Mouse (Mus musculus): ENCODE data around the gene Zbtb44. TPM values are rescaled to one million over a fixed set of nuclear protein-coding genes. Genes with fewer than 3 reads are reported as not detected.
A peak's percentile ranks its signal among the peaks of the same experiment; 100 is the strongest.

Gene Zbtb44
- total RNA-seq, 1 experiment = 33.7 TPM

- DNase-seq (ENCODE audit: low read depth, low spot score) = no peak
- no peaks in the 10 kb centered on the region for H3K9me3 ChIP-seq (ENCODE audit: control insufficient read depth, insufficient read depth, low read depth, low read length)
- H3K9ac ChIP-seq (ENCODE audit: insufficient read depth, low read depth, low read length, poor library complexity, severe bottlenecking) = no peak overlapping the region
- peaks cover 7% of the 10 kb centered on the region for H3K36me3 ChIP-seq (ENCODE audit: control insufficient read depth, insufficient read depth, low read length, poor library complexity, severe bottlenecking)
- H3K4me3 ChIP-seq (ENCODE audit: insufficient read depth in 1 of 2, low read depth in 1 of 2, low read length in 2 of 2, poor library complexity in 1 of 2, severe bottlenecking in 1 of 2) = no peak overlapping the region
- H3K27ac ChIP-seq (ENCODE audit: insufficient read depth, low read depth, low read length, poor library complexity, severe bottlenecking) = peak overlapping the region; percentile 36; the same call in 1 of the 2 replicates
- TF ChIP-seq MAFK (IDR thresholded peaks at IDR 0.05; ENCODE audit: insufficient read depth, low read depth, low read length) (no peak), CHD2 (IDR thresholded peaks at IDR 0.05; ENCODE audit: low read depth, low read length) (no peak), ZC3H11A (IDR thresholded peaks at IDR 0.05; ENCODE audit: borderline replicate concordance, low read depth, low read length) (no peak), ZNF384 (IDR thresholded peaks at IDR 0.05; ENCODE audit: low read depth, low read length) (peak; percentile 43; the same call in 1 of the 2 replicates)
- in situ Hi-C loops (cut with MboI; ENCODE audit: low sequenced_read_pairs in 2 of 2, unreplicated experiment in 2 of 2) = no loop called here
- peaks cover 10 to 16% of the 10 kb centered on the region in 2 experiments; a peak in 3 of 4 replicates for H3K4me1 ChIP-seq (ENCODE audit: control insufficient read depth in 2 of 2, insufficient read depth in 2 of 2, low read length in 2 of 2, poor library complexity in 1 of 2)
Measured at GRCm38 (mm10) chr9:31070706-31071105, 40.3 kb downstream of the Zbtb44 start.

- Histone ChIP-seq H3K9ac (ENCODE audit: insufficient read depth, low read depth, low read length, poor library complexity, severe bottlenecking) (peak overlapping the region; percentile 25; the same call in 1 of the 2 replicates), H3K4me3 (ENCODE audit: insufficient read depth in 1 of 2, low read depth in 1 of 2, low read length in 2 of 2, poor library complexity in 1 of 2, severe bottlenecking in 1 of 2) (no peak overlapping the region), H3K36me3 (ENCODE audit: control insufficient read depth, insufficient read depth, low read length, poor library complexity, severe bottlenecking) (peaks cover 3% of the 10 kb centered on the region), H3K4me1 (ENCODE audit: control insufficient read depth in 2 of 2, insufficient read depth in 2 of 2, low read length in 2 of 2, poor library complexity in 1 of 2) (peaks cover 10 to 13% of the 10 kb centered on the region in 2 experiments; a peak in 3 of 4 replicates), H3K27ac (ENCODE audit: insufficient read depth, low read depth, low read length, poor library complexity, severe bottlenecking) (no peak overlapping the region; the same call in 1 of the 2 replicates), H3K9me3 (ENCODE audit: control insufficient read depth, insufficient read depth, low read depth, low read length) (no peaks in the 10 kb centered on the region)
- TF ChIP-seq HCFC1 (IDR thresholded peaks at IDR 0.05; ENCODE audit: borderline replicate concordance, insufficient read depth, low read length) (no peak), ZC3H11A (IDR thresholded peaks at IDR 0.05; ENCODE audit: borderline replicate concordance, low read depth, low read length) (no peak), CHD2 (IDR thresholded peaks at IDR 0.05; ENCODE audit: low read depth, low read length) (no peak), MAFK (IDR thresholded peaks at IDR 0.05; ENCODE audit: insufficient read depth, low read depth, low read length) (peak; percentile 74)
- DNase-seq (ENCODE audit: low read depth, low spot score) = no peak
- in situ Hi-C loops (cut with MboI; ENCODE audit: low sequenced_read_pairs in 2 of 2, unreplicated experiment in 2 of 2) = no loop called here
Measured at GRCm38 (mm10) chr9:31072256-31072655, 41.8 kb downstream of the Zbtb44 start.

GRCm38 (mm10) chr9:31073797-31074196, 43.4 kb downstream of the Zbtb44 start:
- DNase-seq (ENCODE audit: low read depth, low spot score) = no peak
- H3K9me3 ChIP-seq (ENCODE audit: control insufficient read depth, insufficient read depth, low read depth, low read length) = no peaks in the 10 kb centered on the region
- H3K36me3 ChIP-seq (ENCODE audit: control insufficient read depth, insufficient read depth, low read length, poor library complexity, severe bottlenecking) = peaks cover 3% of the 10 kb centered on the region; the same call in 1 of the 2 replicates
- H3K27ac ChIP-seq (ENCODE audit: insufficient read depth, low read depth, low read length, poor library complexity, severe bottlenecking) = no peak overlapping the region
- H3K4me1 ChIP-seq (ENCODE audit: control insufficient read depth in 2 of 2, insufficient read depth in 2 of 2, low read length in 2 of 2, poor library complexity in 1 of 2) = peaks cover 10 to 11% of the 10 kb centered on the region in 2 experiments; a peak in 3 of 4 replicates
- TF ChIP-seq CHD2 (IDR thresholded peaks at IDR 0.05; ENCODE audit: low read depth, low read length) (no peak), HCFC1 (IDR thresholded peaks at IDR 0.05; ENCODE audit: borderline replicate concordance, insufficient read depth, low read length) (no peak), ZNF384 (IDR thresholded peaks at IDR 0.05; ENCODE audit: low read depth, low read length) (no peak), MAFK (IDR thresholded peaks at IDR 0.05; ENCODE audit: insufficient read depth, low read depth, low read length) (no peak), ZC3H11A (IDR thresholded peaks at IDR 0.05; ENCODE audit: borderline replicate concordance, low read depth, low read length) (no peak)
- in situ Hi-C loops (cut with MboI; ENCODE audit: low sequenced_read_pairs in 2 of 2, unreplicated experiment in 2 of 2) = no loop called here
- no peak overlapping the region for H3K9ac ChIP-seq (ENCODE audit: insufficient read depth, low read depth, low read length, poor library complexity, severe bottlenecking)
- H3K4me3 ChIP-seq (ENCODE audit: insufficient read depth in 1 of 2, low read depth in 1 of 2, low read length in 2 of 2, poor library complexity in 1 of 2, severe bottlenecking in 1 of 2) = no peak overlapping the region

- Histone ChIP-seq H3K4me3 (ENCODE audit: insufficient read depth in 1 of 2, low read depth in 1 of 2, low read length in 2 of 2, poor library complexity in 1 of 2, severe bottlenecking in 1 of 2) (no peak overlapping the region), H3K4me1 (ENCODE audit: control insufficient read depth in 2 of 2, insufficient read depth in 2 of 2, low read length in 2 of 2, poor library complexity in 1 of 2) (peaks cover 9 to 10% of the 10 kb centered on the region in 2 experiments; a peak in 3 of 4 replicates), H3K9ac (ENCODE audit: insufficient read depth, low read depth, low read length, poor library complexity, severe bottlenecking) (peak overlapping the region; percentile 4; the same call in 1 of the 2 replicates), H3K36me3 (ENCODE audit: control insufficient read depth, insufficient read depth, low read length, poor library complexity, severe bottlenecking) (no peaks in the 10 kb centered on the region), H3K9me3 (ENCODE audit: control insufficient read depth, insufficient read depth, low read depth, low read length) (no peaks in the 10 kb centered on the region), H3K27ac (ENCODE audit: insufficient read depth, low read depth, low read length, poor library complexity, severe bottlenecking) (no peak overlapping the region)
- TF ChIP-seq ZNF384 (IDR thresholded peaks at IDR 0.05; ENCODE audit: low read depth, low read length) (no peak), CHD2 (IDR thresholded peaks at IDR 0.05; ENCODE audit: low read depth, low read length) (no peak), HCFC1 (IDR thresholded peaks at IDR 0.05; ENCODE audit: borderline replicate concordance, insufficient read depth, low read length) (no peak), MAFK (IDR thresholded peaks at IDR 0.05; ENCODE audit: insufficient read depth, low read depth, low read length) (no peak), ZC3H11A (IDR thresholded peaks at IDR 0.05; ENCODE audit: borderline replicate concordance, low read depth, low read length) (no peak)
- in situ Hi-C loops (cut with MboI; ENCODE audit: low sequenced_read_pairs in 2 of 2, unreplicated experiment in 2 of 2) = loop anchor here (25.0 kb wide), 3 partner anchors 363 to 588 kb away; no protein-coding TSS in a partner anchor
- no peak for DNase-seq (ENCODE audit: low read depth, low spot score)
Measured at GRCm38 (mm10) chr9:31074836-31075235, 44.4 kb downstream of the Zbtb44 start.
